Mouse (Mus musculus) adrenal gland, postnatal 25 days (tissue): Measurements from ENCODE around the gene Vmn2r68. TPM values are rescaled to one million over a fixed set of nuclear protein-coding genes. Genes with fewer than 3 reads are reported as not detected.

Source experiments
- DNase-seq: peaks from one replicate; pipeline ENCODE4 v3.0.0; 2021; ENCODE audit warnings: mixed read lengths
- long read RNA-seq: library from polyadenylated mRNA; stranded (forward); transcript quantifications from one replicate; pipeline ENCODE4 v2.0.0, GENCODE M21; 2021
- total RNA-seq: library from RNA; stranded (reverse); gene quantifications from 2 replicates; pipeline ENCODE4 v1.2.3, GENCODE M21; 2021

Vmn2r68 gene
- not detected in 2 replicates for total RNA-seq
- long read RNA-seq: 0 reads

GRCm38 (mm10) chr7:85237683-85238082 lies at the start of gene Vmn2r68:
Gene Vmn2r68 (minus strand): TSS chr7:85237783.
- DNase-seq: no peak

Other genes with a start within 250 kb of the Vmn2r68 start
- not detected in 2 replicates for gene Vmn2r66, start 225.5 kb downstream of the Vmn2r68 start, total RNA-seq
- not detected in 2 replicates for gene Vmn2r67, start 81.8 kb downstream of the Vmn2r68 start, total RNA-seq
- gene Vmn2r69, start 178.1 kb upstream of the Vmn2r68 start, total RNA-seq: not detected in 2 replicates